Mouse (Mus musculus) E14TG2a.4 (cell line): Measurements from ENCODE around the gene Ldb1.

Experiments used
- CTCF ChIP-seq: conservative IDR thresholded peaks from 2 replicates; pipeline ENCODE4 v1.5.1; 2014; ENCODE audit warnings: low read length
- NANOG ChIP-seq: IDR thresholded peaks from 2 replicates; pipeline ENCODE4 v1.6.1; 2014; ENCODE audit warnings: borderline replicate concordance, low read length, mixed read lengths

DNA sequence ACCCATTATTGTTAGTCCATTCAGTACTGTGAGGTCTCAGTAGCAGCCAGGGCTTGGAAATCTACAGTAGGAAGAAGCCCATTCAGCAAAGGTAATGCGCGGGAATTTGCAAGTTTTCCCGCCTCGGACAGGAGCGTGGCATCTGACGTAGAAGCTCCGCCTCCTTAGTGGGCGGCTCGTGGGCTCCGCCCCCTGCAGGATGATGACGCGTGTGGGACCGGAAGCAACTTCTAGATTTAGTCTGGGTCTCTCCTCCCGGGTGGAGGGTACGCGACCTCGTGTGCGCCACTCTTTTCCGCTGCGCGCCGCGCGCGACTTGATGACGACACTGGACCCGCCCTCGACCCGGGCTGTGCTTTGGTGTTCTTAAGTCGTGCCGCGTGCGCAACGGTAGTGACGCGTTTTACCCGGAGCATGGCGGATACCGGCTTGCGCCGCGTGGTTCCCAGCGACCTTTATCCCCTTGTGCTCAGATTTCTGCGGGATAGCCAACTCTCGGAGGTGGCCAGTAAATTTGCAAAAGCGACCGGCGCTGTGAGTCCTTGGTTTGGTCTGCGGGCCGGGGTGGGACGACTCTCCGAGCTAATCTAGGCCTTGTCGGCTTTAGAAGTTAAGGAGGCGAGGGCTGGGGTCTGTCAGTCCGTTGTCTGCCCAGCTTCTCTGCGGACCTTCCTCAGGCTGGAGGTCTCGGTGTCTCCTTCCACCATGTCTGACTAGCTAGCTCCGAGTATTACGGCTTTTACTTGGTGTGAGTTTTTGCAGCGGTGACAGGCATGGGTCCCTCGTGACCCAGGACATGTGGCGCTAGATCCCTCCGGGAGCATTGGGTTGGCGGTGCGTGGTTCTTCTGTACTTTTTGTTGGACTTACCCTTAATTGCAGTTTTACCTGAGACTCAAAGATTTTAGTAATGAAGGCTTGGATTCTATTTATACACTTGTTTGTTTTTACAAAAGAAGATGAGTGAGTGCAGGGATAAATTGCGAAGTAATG lies 30.9 kb upstream of the Ldb1 start, which contains the start of gene Nolc1:
- TF ChIP-seq CTCF = no peak
- no peak for TF ChIP-seq NANOG
